Comparison of ENCODE assay signal across 23 mouse cellular contexts in genomic region chr10:73301951-73302350, GRCm38 (mm10).
"Had no signal": no experiment of that assay in that cellular context is flagged by ENCODE, and none has a peak within 500 bp of the region (broad histone marks: within the 10 kb centered on the region; RNA-seq: fewer than 3 reads in every experiment).

No protein-coding gene starts in this region.

- DNase-seq: kidney, postnatal 10 days; layer of hippocampus, postnatal 36 days; liver; lung, adult 18-20 months; lung, postnatal 10 days; lung, postnatal 36 days; retina, postnatal 1 day; right cerebral cortex, postnatal 25 days; spleen, adult 18-20 months; thymus, postnatal 25 days had no signal

- ATAC-seq: liver, embryonic 12.5 days; midbrain, embryonic 13.5 days; midbrain, embryonic 16.5 days had no signal

- H3K9ac ChIP-seq: limb, embryonic 13.5 days; liver, embryonic 12.5 days; liver, embryonic 15.5 days; lung, embryonic 15.5 days; midbrain, embryonic 13.5 days; neural tube, embryonic 13.5 days; stomach, embryonic 15.5 days had no signal

- H3K4me3 ChIP-seq: left cerebral cortex, adult 2 months; limb, embryonic 10.5 days; limb, embryonic 13.5 days; liver, embryonic 12.5 days; liver, embryonic 15.5 days; lung, embryonic 15.5 days; megakaryocyte, embryonic 14.5 days; midbrain, embryonic 10.5 days; midbrain, embryonic 13.5 days; myocyte; neural tube, embryonic 13.5 days; stomach, embryonic 15.5 days had no signal

- H3K9me3 ChIP-seq: limb, embryonic 10.5 days; limb, embryonic 13.5 days; liver, embryonic 15.5 days; lung, embryonic 15.5 days; megakaryocyte, embryonic 14.5 days; midbrain, embryonic 10.5 days; midbrain, embryonic 13.5 days; neural tube, embryonic 13.5 days; stomach, embryonic 15.5 days had no signal

- H3K4me2 ChIP-seq: limb, embryonic 13.5 days; liver, embryonic 12.5 days; liver, embryonic 15.5 days; lung, embryonic 15.5 days; midbrain, embryonic 13.5 days; neural tube, embryonic 13.5 days; stomach, embryonic 15.5 days had no signal

- H3K27ac ChIP-seq: left cerebral cortex, adult 2 months; limb, embryonic 10.5 days; limb, embryonic 13.5 days; liver, embryonic 12.5 days; liver, embryonic 15.5 days; lung, embryonic 15.5 days; midbrain, embryonic 10.5 days; midbrain, embryonic 13.5 days; neural tube, embryonic 13.5 days; stomach, embryonic 15.5 days had no signal

- H3K36me3 ChIP-seq: limb, embryonic 10.5 days; limb, embryonic 13.5 days; liver, embryonic 12.5 days; liver, embryonic 15.5 days; lung, embryonic 15.5 days; midbrain, embryonic 10.5 days; midbrain, embryonic 13.5 days; neural tube, embryonic 13.5 days; stomach, embryonic 15.5 days had no signal

- H3K27me3 ChIP-seq: limb, embryonic 13.5 days; liver, embryonic 12.5 days; liver, embryonic 15.5 days; lung, embryonic 15.5 days; megakaryocyte, embryonic 14.5 days; midbrain, embryonic 13.5 days; neural tube, embryonic 13.5 days; stomach, embryonic 15.5 days had no signal

- H3K4me1 ChIP-seq: limb, embryonic 10.5 days; limb, embryonic 13.5 days; liver, embryonic 12.5 days; liver, embryonic 15.5 days; lung, embryonic 15.5 days; megakaryocyte, embryonic 14.5 days; midbrain, embryonic 10.5 days; midbrain, embryonic 13.5 days; neural tube, embryonic 13.5 days; stomach, embryonic 15.5 days had no signal
